Mouse (Mus musculus) bone marrow, adult 2 months (tissue): ENCODE data around the gene Adamts10. TPM values are rescaled to one million over a fixed set of nuclear protein-coding genes. Genes with fewer than 3 reads are reported as not detected.
A peak's percentile ranks its signal among the peaks of the same experiment; 100 is the strongest.

ENCODE experiments used
- H3K27ac ChIP-seq: fragments of 200-500 bp; 2 replicates; pipeline ENCODE4 v1.5.1; 2012; ENCODE audit warnings: low read depth, mild to moderate bottlenecking, control low read depth, inconsistent platforms, low read length; ENCODE audit not compliant: control insufficient read depth, poor library complexity, insufficient read depth
- H3K4me1 ChIP-seq: fragments of 200-500 bp; 2 replicates; pipeline ENCODE4 v1.6.1; 2011; ENCODE audit warnings: low read length; ENCODE audit not compliant: control insufficient read depth, insufficient read depth
- H3K4me3 ChIP-seq: fragments of 200-500 bp; replicated peaks from 2 replicates; pipeline ENCODE3; 2011; ENCODE audit warnings: mild to moderate bottlenecking, low read depth, low read length, control low read depth; ENCODE audit not compliant: control insufficient read depth
- CTCF ChIP-seq: fragments of 200-500 bp; IDR thresholded peaks from 2 replicates; pipeline ENCODE4 v1.5.1; 2011; ENCODE audit warnings: low read length, control low read depth; ENCODE audit not compliant: control insufficient read depth, insufficient read depth
- POLR2A ChIP-seq: fragments of 200-500 bp; IDR thresholded peaks from 2 replicates; pipeline ENCODE4 v1.6.1; 2011; ENCODE audit warnings: low read depth, mild to moderate bottlenecking, control low read depth, low read length, borderline replicate concordance; ENCODE audit not compliant: control insufficient read depth
- WGBS: fragments of 180-500 bp; shearing (Covaris S2); methylation state at CpG from one replicate; pipeline ENCODE4 v1.1.7; 2018; 5-methylcytosine and 5-hydroxymethylcytosine counted together
- polyA plus RNA-seq: library from polyadenylated mRNA; stranded (reverse); fragments of >200 nt; gene quantifications from 2 replicates; pipeline ENCODE4 v1.2.4, GENCODE M21; 2011; ENCODE audit warnings: low replicate concordance; ENCODE audit not compliant: missing spikeins, insufficient read depth, insufficient read length

The Adamts10 gene
- 20.2 and 37.3 TPM in 2 replicates for polyA plus RNA-seq

GRCm38 (mm10) chr17:33523918-33524755 is at the start of gene Adamts10:
Adamts10 (plus strand) TSS chr17:33524204.
- WGBS, result under 1% methylated on average over 44 of the region's 44 CpGs
- TF ChIP-seq CTCF (no peak), POLR2A (peak; percentile 27; the same call in 1 of the 2 replicates)
- Histone ChIP-seq H3K4me3 (peak within 1 kb of the TSS; percentile 74), H3K27ac (peak within 1 kb of the TSS; percentile 13), H3K4me1 (peaks cover 2% of the 10 kb centered on the region; the same call in 1 of the 2 replicates)

- no peak for TF ChIP-seq CTCF
- TF ChIP-seq POLR2A, result no peak
- H3K4me3 ChIP-seq, result no peak overlapping the region
- no peak overlapping the region for H3K27ac ChIP-seq
- no peaks in the 10 kb centered on the region for H3K4me1 ChIP-seq
- 0% methylated on average over 6 of the region's 6 CpGs for WGBS
Measured at GRCm38 (mm10) chr17:33484020-33484419, 40.0 kb upstream of the Adamts10 start.

DNA sequence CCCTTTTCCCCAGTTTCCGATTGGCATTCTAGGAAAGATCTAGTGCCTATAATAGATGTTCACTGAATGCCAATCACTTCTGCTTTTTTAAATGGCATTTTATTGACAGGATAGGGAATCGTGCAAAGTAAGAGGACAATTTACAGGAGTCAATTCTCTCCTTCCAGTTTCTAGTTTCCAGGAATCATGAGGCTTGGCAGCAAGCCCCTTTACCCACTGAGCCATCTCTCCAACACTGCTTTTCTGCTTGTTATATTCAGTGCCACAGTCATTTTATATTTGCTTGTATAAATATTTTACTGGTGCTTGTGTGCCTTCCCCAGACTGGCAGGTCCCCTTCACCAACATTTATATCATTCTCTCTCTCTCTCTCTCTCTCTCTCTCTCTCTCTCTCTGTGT is 36.8 kb upstream of the Adamts10 start:
- Histone ChIP-seq H3K4me3 (no peak overlapping the region), H3K4me1 (no peaks in the 10 kb centered on the region), H3K27ac (no peak overlapping the region)
- 70% methylated on average over 2 of the region's 2 CpGs for WGBS
- TF ChIP-seq POLR2A (no peak), CTCF (no peak)

DNA sequence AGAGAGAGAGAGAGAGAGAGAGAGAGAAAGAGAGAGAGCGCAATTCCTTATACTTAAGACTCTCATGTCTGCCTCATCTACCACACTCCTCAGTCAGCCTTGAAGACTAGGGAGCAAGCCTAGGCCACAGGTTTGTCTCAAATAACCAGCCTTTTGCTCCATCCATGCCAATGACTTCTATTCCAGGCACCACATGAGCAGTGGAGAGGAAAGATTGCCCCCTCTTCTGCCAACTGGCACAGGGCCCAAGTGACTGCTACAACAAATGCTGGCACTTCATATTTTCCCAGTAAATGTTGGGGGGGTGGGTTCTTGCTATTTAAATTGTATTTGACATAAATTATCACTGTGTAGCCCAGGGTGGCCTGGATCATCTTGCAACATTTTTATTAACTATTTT is 36.4 kb upstream of the Adamts10 start:
- WGBS, result 100% methylated on average over 1 of the region's 1 CpGs
- Histone ChIP-seq H3K27ac (no peak overlapping the region), H3K4me3 (no peak overlapping the region), H3K4me1 (no peaks in the 10 kb centered on the region)
- no peak for TF ChIP-seq POLR2A
- no peak for TF ChIP-seq CTCF

DNA sequence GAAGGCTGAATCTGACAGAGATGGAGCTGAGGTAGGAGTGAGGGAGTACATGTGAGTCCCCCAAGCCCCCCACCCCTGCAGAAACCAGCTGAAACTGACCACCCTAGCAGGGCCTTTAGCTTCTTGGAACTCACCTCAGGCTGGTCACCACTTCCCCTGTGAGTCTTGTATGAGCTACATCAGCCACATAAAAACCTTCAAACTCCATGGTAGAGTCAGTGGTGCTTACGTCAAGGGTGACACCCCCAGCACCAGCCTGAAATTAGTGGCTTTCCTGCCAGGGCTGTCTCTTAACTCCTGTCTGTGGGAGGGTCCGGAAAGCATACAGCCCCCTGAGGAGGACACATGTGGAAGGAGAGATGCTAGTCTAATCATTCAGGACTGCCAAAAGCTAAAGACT is 32.6 kb upstream of the Adamts10 start:
- WGBS, result 84% methylated on average over 2 of the region's 2 CpGs
- TF ChIP-seq POLR2A, result no peak
- no peak for TF ChIP-seq CTCF
- H3K4me3 ChIP-seq, result no peak overlapping the region
- H3K27ac ChIP-seq, result no peak overlapping the region
- no peaks in the 10 kb centered on the region for H3K4me1 ChIP-seq

- 67% methylated on average over 6 of the region's 6 CpGs for WGBS
- TF ChIP-seq POLR2A (no peak), CTCF (peak; percentile 80)
- no peak overlapping the region for H3K4me3 ChIP-seq
- H3K27ac ChIP-seq, result no peak overlapping the region
- no peaks in the 10 kb centered on the region for H3K4me1 ChIP-seq
Measured at GRCm38 (mm10) chr17:33493065-33493464, 30.9 kb upstream of the Adamts10 start.

DNA sequence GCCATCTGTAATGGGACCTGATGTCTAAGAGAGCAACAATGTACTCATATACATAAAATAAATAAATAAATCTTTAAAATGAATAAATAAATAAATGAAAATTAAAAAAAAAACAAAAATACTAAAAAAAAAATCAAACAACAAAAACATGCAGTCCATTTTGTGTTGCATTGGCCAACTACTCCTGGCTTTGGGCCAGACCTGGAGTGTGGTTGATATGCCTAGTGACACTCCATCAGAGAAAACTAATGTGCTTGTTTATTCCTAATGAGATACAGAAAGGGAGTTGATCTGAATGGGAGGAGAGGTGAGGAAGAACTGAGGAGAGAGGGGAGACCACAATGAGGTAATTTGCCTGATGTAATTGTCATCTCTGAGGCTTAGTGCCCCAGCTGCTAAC is 29.4 kb upstream of the Adamts10 start:
- no peaks in the 10 kb centered on the region for H3K4me1 ChIP-seq
- TF ChIP-seq POLR2A, result no peak
- TF ChIP-seq CTCF, result no peak
- no peak overlapping the region for H3K4me3 ChIP-seq
- H3K27ac ChIP-seq, result no peak overlapping the region

DNA sequence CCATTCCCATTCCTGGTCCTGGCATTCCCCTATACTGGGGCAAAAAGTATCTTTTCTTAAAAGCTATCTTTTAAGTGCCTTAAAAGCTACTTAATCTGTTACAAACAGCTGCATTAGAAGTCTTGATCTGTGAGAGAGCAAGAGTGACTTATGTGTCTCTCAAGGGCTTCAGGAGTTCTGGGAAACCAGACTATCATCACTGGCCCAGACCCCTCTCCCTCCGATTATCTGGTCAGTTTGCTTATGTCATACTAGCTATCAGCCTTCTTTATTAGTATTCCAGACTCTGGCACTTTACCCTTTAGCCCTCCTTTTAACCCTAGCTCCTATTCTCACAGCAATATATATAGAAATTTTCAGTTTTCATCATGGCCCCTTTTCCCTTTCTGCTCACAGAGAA is 25.1 kb upstream of the Adamts10 start:
- Histone ChIP-seq H3K4me3 (no peak overlapping the region), H3K27ac (no peak overlapping the region), H3K4me1 (peaks cover 1% of the 10 kb centered on the region; the same call in 1 of the 2 replicates)
- no peak for TF ChIP-seq CTCF
- TF ChIP-seq POLR2A, result no peak
- WGBS, result 63% methylated on average over 1 of the region's 1 CpGs

- Histone ChIP-seq H3K4me3 (no peak overlapping the region), H3K27ac (no peak overlapping the region), H3K4me1 (peaks cover 1% of the 10 kb centered on the region; the same call in 1 of the 2 replicates)
- TF ChIP-seq CTCF, result no peak
- no peak for TF ChIP-seq POLR2A
- WGBS, result 70% methylated on average over 1 of the region's 1 CpGs
Measured at GRCm38 (mm10) chr17:33508386-33508785, 15.6 kb upstream of the Adamts10 start.

DNA sequence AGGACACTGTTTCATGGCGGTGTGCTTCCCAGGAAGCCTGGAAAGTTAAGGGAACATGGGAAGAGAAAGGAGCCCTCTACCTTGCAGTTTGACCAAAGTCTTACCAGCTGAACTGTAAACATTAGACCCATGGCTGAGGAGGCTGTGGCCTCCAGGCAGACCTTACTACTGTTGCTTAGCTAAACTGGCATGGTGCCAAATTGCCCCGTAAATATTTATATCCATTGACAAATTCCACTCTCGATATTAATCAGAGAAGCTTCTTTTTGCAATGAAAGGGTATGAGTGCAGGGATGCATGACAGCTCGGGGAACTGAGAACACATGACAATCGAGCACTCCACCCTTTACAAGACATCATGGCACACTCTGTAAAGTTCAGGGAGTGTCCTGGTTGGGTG is 13.8 kb upstream of the Adamts10 start:
- TF ChIP-seq POLR2A (no peak), CTCF (no peak)
- H3K4me1 ChIP-seq, result no peaks in the 10 kb centered on the region
- WGBS, result 78% methylated on average over 5 of the region's 5 CpGs
- H3K27ac ChIP-seq, result no peak overlapping the region
- no peak overlapping the region for H3K4me3 ChIP-seq
